Mouse (Mus musculus) embryonic fibroblast, embryonic 13.5 days (primary cell): ENCODE measurements at regions not wholly inside any gene's neighbourhood (a gene's known extent, or its start where the extent isn't known, plus 50 kb on each side); places are given as distances from the start of the nearest gene placed in this dataset.

ENCODE experiments used
- CTCF ChIP-seq: IDR thresholded peaks from 2 replicates; pipeline ENCODE4 v1.5.1; 2011; ENCODE audit warnings: mild to moderate bottlenecking, control low read depth, low read length, moderate library complexity, borderline replicate concordance; ENCODE audit not compliant: insufficient read depth
- POLR2A ChIP-seq: IDR thresholded peaks from 2 replicates; pipeline ENCODE4 v1.6.1; 2011; ENCODE audit warnings: low read depth, mild to moderate bottlenecking, control low read depth, low read length, moderate library complexity

DNA sequence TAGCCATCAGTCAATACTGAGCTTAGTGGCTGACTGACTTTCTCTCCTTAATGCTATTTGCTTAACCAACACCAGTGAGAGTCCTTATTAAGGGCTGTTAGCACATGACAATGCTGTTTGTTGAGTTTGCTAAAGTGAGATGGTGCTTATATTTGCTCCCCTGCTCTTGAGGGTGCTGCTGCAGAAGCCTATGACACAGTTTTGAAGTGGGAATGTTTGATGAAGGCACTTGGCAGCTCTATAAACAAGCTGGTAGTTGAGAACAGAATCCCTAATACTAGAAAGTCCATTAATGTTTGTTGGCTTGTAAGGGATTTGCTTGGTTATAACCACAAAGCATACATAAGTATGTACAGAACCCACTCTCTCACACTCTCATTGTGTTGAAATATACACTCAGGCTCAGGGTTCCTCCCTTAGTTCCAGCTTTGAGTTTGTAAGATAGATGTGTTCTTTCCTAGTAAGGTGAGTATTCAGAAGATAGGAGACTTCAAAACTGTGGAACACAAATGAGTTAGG lies 249.1 kb upstream of the Klf4 start:
- no peak for TF ChIP-seq CTCF
- no peak for TF ChIP-seq POLR2A
